Mouse (Mus musculus): Measurements from ENCODE around the gene Gna15. TPM values are rescaled to one million over a fixed set of nuclear protein-coding genes. Genes with fewer than 3 reads are reported as not detected.

Gene Gna15
- total RNA-seq, 1 experiment from 2014 or later: 0.61 TPM

- DNase-seq: no peak
Observed at GRCm38 (mm10) chr10:81495151-81495550, 28.9 kb downstream of the Gna15 start.

- no peak for DNase-seq
Observed at GRCm38 (mm10) chr10:81494260-81495041, 29.6 kb downstream of the Gna15 start.

- DNase-seq: no peak
Observed at GRCm38 (mm10) chr10:81493601-81494220, 30.3 kb downstream of the Gna15 start.

GRCm38 (mm10) chr10:81492606-81493240, 31.3 kb downstream of the Gna15 start:
- DNase-seq: no peak

GRCm38 (mm10) chr10:81491018-81491417, 33.0 kb downstream of the Gna15 start:
- DNase-seq: no peak

GRCm38 (mm10) chr10:81489941-81490340, 34.1 kb downstream of the Gna15 start:
- DNase-seq: no peak

GRCm38 (mm10) chr10:81488081-81488480, 35.9 kb downstream of the Gna15 start:
- DNase-seq: no peak

GRCm38 (mm10) chr10:81486496-81486895, 37.5 kb downstream of the Gna15 start:
- no peak for DNase-seq

GRCm38 (mm10) chr10:81485479-81486018, 38.5 kb downstream of the Gna15 start:
- no peak for DNase-seq

- DNase-seq: no peak
Observed at GRCm38 (mm10) chr10:81485060-81485449, 39.0 kb downstream of the Gna15 start.

- DNase-seq: no peak
Observed at GRCm38 (mm10) chr10:81484441-81485059, 39.5 kb downstream of the Gna15 start.

GRCm38 (mm10) chr10:81483983-81484382, 40.0 kb downstream of the Gna15 start:
- no peak for DNase-seq

- peak; percentile 65 for DNase-seq
Observed at GRCm38 (mm10) chr10:81482533-81482889, 41.5 kb downstream of the Gna15 start, which contains the start of gene Celf5. TSS of gene Celf5 (minus strand) at chr10:81482709.

GRCm38 (mm10) chr10:81481605-81482532, 42.2 kb downstream of the Gna15 start:
- no peak for DNase-seq

- no peak for DNase-seq
Observed at GRCm38 (mm10) chr10:81474461-81474860, 49.6 kb downstream of the Gna15 start.

GRCm38 (mm10) chr10:81473003-81473451, 51.0 kb downstream of the Gna15 start:
- no peak for DNase-seq

- no peak for DNase-seq
Observed at GRCm38 (mm10) chr10:81472403-81473002, 51.5 kb downstream of the Gna15 start.

GRCm38 (mm10) chr10:81470454-81470853, 53.6 kb downstream of the Gna15 start:
- DNase-seq: no peak

GRCm38 (mm10) chr10:81469253-81469652, 54.8 kb downstream of the Gna15 start:
- DNase-seq: no peak

- no peak for DNase-seq
Observed at GRCm38 (mm10) chr10:81467670-81468235, 56.3 kb downstream of the Gna15 start.

- DNase-seq: no peak
Observed at GRCm38 (mm10) chr10:81466881-81467280, 57.1 kb downstream of the Gna15 start.
